Mouse (Mus musculus): ENCODE results near the gene Gjb2. TPM values are rescaled to one million over a fixed set of nuclear protein-coding genes. Genes with fewer than 3 reads are reported as not detected.

The Gjb2 gene
- total RNA-seq (2021) (1 to 10 TPM in 1 of 2 experiments, under 1 TPM in 1; 0.73 to 9.6 TPM), polyA plus RNA-seq (2012; rRNA removed) (6.4 and 14.0 TPM in 2 replicates)
- long read RNA-seq = 0 reads

DNA sequence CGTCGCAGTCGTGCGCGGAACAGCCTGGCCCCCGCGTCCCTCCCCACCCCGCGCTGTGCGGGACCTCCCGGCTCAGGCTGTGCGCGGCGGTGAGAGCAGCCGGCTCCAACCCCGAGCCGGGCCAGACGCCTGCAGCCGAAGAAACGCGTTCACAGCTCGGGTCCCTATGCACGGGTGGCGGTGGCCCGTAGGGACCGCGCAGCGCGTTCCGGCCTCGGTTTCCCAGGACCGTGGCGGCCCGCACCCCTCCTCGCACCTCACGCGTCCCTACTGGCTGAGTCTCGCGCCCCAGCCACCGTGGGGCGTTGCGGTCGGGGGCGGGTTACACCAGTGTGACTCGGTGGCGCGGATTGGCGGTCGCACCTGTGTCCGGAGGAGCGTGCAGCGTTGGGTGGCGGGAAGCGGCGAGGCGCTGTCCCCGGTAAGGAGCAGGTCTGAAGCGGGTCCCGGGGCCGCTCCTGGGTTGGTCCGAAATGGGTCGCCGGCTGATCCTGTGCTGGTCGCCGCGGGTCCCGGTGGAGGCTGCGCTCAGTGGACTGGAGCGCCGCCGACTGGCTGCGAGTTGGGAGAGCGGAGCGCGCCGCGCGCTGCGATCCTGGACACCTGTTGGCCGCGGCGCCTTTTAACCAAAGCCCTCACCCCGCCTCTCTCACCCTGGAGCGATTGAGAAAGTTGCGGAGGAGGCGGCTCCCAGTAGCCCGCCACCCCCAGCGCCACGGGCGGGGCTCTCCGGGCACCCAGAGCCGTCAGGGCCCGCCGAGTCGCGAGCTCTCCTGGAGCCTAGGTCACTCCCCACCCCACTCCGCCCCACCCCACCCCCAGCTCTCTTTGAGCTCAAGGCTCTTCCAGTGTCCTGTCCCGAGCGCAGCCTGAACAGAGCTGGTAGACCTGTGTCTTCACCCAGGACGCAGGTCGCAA lies at the start of gene Gjb2:
Gjb2 (minus strand) TSS at position 597 of the 918 bp plus-strand sequence.
- peak; percentile 82 for DNase-seq

GRCm38 (mm10) chr14:57145741-57146140 lies 41.2 kb upstream of the Gjb2 start:
- no peak for DNase-seq

DNA sequence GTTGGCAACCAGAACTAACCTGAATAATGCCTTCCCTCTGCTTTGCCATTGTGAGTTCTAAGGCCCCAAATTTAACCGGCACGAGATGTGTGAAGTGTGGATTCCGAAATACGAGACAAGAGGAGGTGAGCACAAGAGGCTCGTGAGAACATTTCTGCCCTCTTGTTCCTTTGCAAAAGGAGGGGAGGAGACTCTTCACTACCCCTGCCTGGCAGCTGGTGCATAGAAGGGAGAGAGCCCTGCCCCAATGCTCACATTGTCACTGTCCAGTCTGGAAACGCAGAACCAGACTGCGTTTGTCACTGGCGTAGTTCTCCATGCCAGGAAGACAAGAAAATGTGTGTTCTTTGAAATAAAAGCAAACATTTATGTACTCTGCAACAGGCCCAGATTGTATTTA lies 30.8 kb upstream of the Gjb2 start:
- no peak for DNase-seq

DNA sequence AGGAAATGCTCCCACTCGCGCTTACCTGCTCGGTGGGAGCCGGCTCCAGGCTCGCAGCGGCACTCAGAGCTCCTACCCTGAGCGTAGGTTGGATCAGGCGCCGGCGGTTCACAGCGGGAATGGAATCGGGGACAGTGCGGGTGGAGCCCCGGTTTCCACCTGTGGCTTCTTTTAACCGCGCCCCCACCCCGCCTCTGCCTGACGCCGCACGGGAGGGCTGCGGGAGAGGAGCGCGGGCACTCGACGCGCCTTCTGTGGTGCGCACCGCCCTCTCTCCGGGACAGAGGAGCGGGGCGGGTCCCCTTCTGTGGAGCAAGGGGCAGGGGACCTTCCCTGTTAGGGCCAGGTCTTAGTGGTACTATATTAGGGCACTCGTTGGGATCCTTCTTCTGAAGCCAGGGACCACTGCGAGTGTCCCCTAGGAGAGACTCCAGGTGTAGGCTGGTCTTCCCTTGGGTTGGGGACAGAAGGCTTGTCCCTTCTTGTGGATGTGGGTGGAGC lies 28.7 kb upstream of the Gjb2 start, which contains the start of gene Gjb6:
Gjb6 (minus strand) TSS at position 451 of the 501 bp plus-strand sequence.
- DNase-seq = no peak

DNA sequence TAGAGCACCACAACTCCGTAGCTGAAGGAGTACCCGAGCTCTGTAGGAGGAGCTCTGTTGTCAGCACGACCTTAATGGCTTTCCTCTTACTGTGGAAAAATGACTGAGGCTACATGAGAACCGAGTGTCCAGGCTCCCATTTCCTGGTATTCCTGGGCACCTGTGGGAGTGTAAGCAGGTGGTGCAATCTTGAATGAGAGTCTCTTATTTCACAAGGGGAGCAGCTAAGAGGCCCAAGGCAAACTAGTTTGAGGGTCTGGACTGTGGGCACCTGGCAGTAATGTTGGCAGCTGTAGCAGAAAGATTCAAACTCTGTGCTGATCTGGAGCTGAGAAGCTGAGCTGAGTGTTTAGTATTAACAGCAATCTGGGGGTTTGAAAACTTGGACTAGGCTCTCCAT lies 22.9 kb upstream of the Gjb2 start:
- no peak for DNase-seq

DNA sequence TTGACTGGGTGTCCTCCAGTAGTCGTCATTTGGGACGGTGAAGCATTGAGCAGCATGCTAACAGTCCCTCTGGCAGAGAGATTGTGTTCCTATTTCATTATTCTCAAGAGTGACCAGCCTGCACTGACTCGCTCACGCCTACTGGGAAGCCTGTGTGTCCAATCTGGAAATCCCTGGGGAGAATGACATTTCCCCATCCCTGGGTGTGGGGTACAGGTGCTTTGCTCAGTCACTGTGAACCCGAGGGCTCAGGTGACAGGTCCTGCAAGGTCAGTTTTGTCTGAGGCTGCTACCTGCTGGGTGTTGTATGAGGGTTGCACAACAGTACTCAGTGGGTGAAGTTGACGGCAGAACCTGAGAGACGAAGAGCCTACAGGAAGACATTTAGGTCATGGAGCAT lies 17.8 kb upstream of the Gjb2 start:
- DNase-seq = no peak

DNA sequence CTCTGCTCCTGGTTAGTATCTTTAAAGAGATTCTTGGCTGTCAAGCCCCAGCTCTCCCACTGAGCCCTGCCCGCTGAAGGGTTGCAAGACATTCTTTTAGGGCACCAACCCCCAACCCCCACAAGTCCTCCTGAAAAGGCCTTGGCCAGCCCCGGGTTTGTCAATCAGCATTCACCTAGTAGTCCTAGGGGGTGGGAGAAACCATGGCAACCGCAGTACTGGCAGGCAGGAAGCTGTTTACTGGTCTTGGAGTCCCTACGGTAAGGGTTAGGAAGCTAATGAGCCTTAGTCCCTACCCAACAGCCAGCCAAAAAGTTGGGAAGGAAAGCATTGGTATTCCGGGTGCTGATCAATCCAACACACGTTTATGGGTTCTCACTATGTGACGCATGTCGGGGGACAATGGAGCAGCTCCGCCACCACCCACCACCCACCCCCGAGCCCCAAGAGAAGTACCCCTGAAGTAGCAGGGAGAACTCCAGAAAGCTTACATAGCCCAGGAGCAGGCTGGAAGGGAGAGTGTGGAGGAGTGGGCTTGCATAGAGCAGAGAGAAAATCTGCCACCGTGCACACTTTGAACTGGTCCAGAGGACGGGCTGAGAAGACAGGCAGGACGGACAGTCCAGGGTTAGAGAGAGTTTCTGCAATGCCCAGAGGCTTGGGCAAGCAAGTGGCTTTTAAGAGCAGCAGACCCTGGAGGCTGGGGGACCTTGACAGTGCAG lies 11.5 kb upstream of the Gjb2 start, which contains the start of gene Gm4491:
Gm4491 (minus strand) TSS at position 61 of the 722 bp plus-strand sequence.
- no peak for DNase-seq

DNA sequence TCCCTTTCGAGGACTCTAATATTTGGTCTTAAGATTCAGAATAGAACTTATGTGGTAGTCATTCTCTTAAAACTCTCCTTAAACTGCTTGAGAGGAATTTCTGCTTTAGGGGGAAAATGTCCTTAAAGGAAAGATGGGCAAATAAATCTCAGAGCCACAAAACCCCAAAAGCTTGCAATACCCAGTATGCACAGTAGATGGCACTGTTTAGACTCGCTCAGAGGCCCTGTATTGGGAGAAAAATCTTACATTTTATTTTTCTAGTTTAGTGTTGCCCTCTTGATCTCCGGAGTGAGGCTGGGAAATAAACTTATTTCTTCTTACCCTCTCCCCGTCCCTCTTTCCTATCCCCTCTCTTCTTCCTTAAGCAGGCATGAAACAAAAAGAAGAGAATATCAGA lies 4.7 kb upstream of the Gjb2 start:
- DNase-seq = no peak

DNA sequence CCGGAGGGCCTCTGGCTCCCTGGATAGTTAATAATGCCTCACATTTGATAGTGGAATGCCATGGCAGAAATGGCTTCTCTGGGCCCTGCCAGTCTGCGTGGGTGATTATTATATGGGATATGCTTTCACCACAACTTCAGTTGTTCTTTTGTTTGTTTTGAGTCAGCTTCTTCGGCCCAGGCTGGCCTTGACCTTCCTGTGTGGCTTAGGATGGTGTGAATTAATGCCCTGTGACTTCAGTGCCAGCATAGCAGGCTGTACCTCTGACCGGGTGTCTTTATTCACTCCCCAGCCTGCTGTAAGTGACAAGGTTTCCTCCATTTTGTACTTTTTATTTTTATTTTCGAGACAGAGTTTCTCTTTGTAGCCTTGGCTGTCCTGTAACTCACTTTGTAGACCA lies 3.4 kb upstream of the Gjb2 start:
- DNase-seq = peak; percentile 70

- DNase-seq = no peak
Observed at GRCm38 (mm10) chr14:57107091-57107490, 2.6 kb upstream of the Gjb2 start.

DNA sequence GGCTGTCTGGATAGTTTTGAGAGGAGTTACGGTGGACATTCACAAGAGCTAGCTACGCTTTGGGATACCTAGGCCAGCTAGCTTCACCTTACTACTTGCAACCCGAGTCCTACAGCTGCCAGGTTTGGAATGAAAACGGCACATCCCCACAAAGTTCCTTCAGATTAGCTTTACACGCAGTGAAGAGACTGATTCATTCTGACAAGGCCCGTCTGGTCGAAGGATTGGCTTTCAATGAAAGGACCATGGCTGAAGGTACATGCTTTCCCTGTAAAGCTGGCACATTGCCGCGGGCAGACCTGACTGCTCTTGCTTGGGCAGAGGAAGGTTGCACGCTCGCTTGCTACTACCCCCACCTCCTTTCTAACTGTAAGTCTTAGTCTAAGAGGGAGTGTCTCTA lies 1.2 kb upstream of the Gjb2 start:
- DNase-seq = no peak

GRCm38 (mm10) chr14:57105111-57105510 lies 609 bp upstream of the Gjb2 start:
- DNase-seq = no peak

- peak; percentile 40 for DNase-seq
Observed at GRCm38 (mm10) chr14:57103711-57104105, 794 bp downstream of the Gjb2 start.

- no peak for DNase-seq
Observed at GRCm38 (mm10) chr14:57103121-57103520, 1.4 kb downstream of the Gjb2 start.

GRCm38 (mm10) chr14:57101623-57102022 lies 2.9 kb downstream of the Gjb2 start:
- no peak for DNase-seq

DNA sequence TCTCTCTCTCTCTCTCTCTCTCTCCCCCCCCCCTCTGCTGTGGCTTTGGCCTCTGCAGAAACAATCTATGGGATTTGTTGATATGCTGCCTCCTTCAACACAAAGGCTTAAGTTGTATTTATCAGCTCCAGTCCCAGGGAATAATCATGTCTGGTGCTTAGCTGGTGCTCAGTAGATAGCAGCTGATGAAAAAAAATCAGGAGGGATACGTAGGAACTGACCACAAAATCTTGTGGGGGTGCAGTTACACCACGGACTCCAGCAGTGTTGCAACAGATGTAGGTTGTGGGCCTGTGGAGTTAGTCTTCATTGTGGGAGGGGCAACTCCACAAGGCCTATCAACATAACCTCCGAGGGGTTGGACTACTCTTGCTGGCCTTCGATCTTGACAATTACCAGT lies 8.6 kb downstream of the Gjb2 start:
- no peak for DNase-seq

- peak; percentile 58 for DNase-seq
Observed at GRCm38 (mm10) chr14:57093029-57093428, 11.5 kb downstream of the Gjb2 start.

DNA sequence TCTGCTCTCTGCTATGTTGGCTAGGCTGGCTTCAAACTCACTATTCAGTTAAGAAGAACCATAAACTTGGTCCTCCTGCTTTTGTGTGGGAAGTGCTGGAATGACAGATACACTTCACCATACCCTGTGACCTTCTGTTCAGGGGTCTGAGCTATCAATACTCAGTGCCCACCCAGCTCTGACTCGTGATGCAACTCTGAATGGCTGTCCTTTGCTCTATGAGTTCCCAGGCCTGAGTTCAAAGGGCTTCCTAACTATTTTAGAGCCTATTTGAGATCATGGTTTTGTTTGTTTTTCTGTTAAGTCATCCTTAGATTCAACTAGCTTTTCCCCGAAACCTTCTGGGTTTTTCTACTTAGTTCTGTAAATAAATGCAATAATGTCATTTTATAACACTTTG lies 14.5 kb downstream of the Gjb2 start:
- DNase-seq = no peak

- DNase-seq = no peak
Observed at GRCm38 (mm10) chr14:57089107-57089506, 15.4 kb downstream of the Gjb2 start.

DNA sequence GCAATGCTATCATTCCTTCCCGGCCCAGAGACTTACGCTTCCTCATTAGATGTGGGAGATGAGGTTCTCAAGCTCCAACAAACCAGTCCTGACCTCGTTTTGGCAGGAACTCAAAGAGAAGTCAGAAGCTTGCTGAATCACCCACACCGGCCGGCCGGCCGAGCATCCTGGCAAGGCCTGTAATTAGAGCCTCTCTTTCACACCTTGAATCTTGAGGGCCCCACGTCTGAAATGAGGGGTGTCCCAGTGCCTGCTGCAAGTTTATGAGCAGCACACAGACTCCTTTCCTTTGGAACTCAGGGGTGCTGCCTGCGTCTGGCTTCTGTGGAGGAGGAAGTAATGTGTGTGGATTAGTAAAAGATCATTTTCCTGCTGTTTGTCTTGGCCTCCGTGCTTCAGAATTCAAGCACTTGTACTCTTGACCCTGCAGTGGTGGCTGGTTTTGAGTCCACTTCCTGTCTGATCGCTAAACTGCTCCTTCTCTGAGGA lies 20.3 kb downstream of the Gjb2 start:
- no peak for DNase-seq

GRCm38 (mm10) chr14:57082863-57083262 lies 21.6 kb downstream of the Gjb2 start:
- no peak for DNase-seq

DNA sequence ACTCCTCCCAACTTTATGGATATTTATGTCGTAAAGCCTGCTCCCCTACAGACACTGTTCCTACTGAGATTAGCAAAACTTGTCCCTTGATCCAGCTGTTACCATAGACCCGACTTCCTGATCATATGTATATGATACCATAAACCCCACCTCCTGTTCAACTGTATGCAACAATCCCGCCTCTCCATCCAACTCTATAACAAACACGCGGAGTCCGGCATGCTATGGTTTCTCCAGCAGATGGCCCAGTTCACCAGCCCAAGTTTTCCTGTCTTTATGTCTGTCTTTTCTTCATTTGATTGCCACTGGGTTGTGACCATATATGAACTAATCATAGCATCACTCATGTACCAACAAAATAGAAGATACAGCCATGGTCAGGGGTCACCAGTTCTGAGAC lies 29.0 kb downstream of the Gjb2 start:
- DNase-seq = no peak

DNA sequence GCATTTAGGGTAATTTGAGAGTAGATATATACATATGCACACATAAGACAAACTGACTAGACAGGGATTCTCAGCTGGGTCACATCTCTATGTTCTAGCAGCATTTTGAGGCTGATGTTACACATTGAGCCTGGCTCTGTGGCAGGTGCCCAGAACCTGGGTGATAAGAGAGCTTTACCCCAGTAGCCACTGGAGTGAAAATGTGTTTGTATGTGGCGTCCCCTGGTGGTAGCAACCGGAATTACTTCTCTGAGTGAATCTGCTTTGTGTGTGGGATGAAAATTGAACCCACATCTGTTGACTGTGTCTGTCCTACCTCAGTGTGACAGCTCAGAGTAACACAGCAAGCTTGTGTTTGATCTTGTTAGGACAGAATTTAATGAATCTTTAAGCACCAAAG lies 34.6 kb downstream of the Gjb2 start:
- peak; percentile 37 for DNase-seq

All from adrenal gland, adult 2 months (tissue).